ENCODE assay signal across 17 mouse cellular contexts in genomic region chr13:102862397-102862796, GRCm38 (mm10).
"Had no signal": no experiment of that assay in that cellular context is flagged by ENCODE, and none has a peak within 500 bp of the region (broad histone marks: within the 10 kb centered on the region; RNA-seq: fewer than 3 reads in every experiment).

No protein-coding gene starts in this region.

- H3K27me3 ChIP-seq: intestine, embryonic 15.5 days; limb, embryonic 12.5 days; limb, embryonic 15.5 days; lung, embryonic 15.5 days had no signal

- H3K9ac ChIP-seq: intestine, embryonic 15.5 days; limb, embryonic 12.5 days; limb, embryonic 15.5 days; liver, embryonic 14.5 days; lung, embryonic 15.5 days had no signal

- H3K9me3 ChIP-seq: intestine, embryonic 15.5 days; limb, embryonic 12.5 days; limb, embryonic 15.5 days; lung, embryonic 15.5 days had no signal

- DNase-seq: kidney, adult 18-20 months; kidney, adult 9 months; kidney, postnatal 14 days; kidney, postnatal 4 days; left cerebral cortex, postnatal 4 days; lung, adult 18-20 months; lung, postnatal 10 days; lung, postnatal 36 days; midbrain, embryonic 14.5 days; thymus, postnatal 36 days had no signal

- H3K4me2 ChIP-seq: intestine, embryonic 15.5 days; limb, embryonic 12.5 days; limb, embryonic 15.5 days; lung, embryonic 15.5 days; midbrain, embryonic 11.5 days had no signal

- H3K4me3 ChIP-seq: intestine, embryonic 15.5 days; limb, embryonic 12.5 days; limb, embryonic 15.5 days; lung, embryonic 15.5 days had no signal

- ATAC-seq: intestine, embryonic 15.5 days had no signal

- H3K4me1 ChIP-seq: limb, embryonic 12.5 days had no signal

- H3K36me3 ChIP-seq: intestine, embryonic 15.5 days; limb, embryonic 12.5 days; limb, embryonic 15.5 days; lung, embryonic 15.5 days had no signal

- H3K27ac ChIP-seq: intestine, embryonic 15.5 days; limb, embryonic 12.5 days; limb, embryonic 15.5 days; liver, embryonic 14.5 days; lung, embryonic 15.5 days; stomach, postnatal 0 days had no signal
